Mouse (Mus musculus) thymus, adult 2 months (tissue): ENCODE data around the gene Cd163.

Source experiments
- CTCF ChIP-seq: fragments of 200-500 bp; IDR thresholded peaks from 2 replicates; pipeline ENCODE4 v1.5.1; 2012; ENCODE audit warnings: mild to moderate bottlenecking, control low read depth, low read length, moderate library complexity, borderline replicate concordance; ENCODE audit not compliant: control insufficient read depth, poor library complexity, insufficient read depth; ENCODE audit errors: extremely low read depth
- POLR2A ChIP-seq: fragments of 200-500 bp; IDR thresholded peaks from 2 replicates; pipeline ENCODE4 v1.6.1; 2012; ENCODE audit warnings: mild to moderate bottlenecking, low read length, control low read depth, moderate library complexity; ENCODE audit not compliant: control insufficient read depth, poor library complexity, insufficient read depth; ENCODE audit errors: extremely low read depth

DNA sequence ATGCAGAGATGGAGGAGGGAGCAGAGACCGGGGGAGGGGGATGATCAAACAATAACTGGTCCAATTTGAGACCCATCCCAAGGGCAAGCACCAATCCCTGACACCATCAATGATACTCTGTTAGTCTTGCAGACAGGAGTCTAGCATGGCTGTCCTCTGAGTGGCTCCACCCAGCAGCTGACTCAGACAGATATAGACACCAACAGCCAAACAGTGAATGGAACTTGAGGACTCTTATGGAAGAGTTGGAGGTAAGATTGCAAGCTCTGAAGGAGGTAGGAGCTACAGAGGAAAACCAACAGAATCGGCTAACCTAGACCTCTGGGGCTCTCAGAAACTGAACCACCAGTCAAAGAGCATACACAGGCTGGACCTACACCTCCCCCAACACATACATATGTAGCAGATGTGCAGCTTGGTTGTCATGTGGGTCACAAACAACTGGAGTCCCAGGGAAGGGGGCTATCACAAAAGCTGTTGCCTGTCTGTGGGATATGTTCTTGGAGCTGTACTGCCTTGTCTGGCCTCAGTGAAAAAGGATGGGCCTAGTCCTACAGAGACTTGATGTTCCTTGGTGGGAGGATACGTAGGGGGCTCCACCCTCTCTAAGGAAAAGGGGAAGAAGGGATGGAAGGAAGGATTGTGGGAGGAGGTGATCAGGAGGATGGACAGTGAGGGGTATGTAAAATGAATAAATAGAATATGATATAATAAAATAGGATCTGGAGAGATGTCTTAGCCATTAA is 2.8 kb upstream of the Cd163 start:
- TF ChIP-seq POLR2A = no peak
- TF ChIP-seq CTCF = no peak
